Mouse (Mus musculus) erythroid progenitor cell, adult 5-6 weeks (primary cell): ENCODE measurements around the gene Aff1. TPM values are rescaled to one million over a fixed set of nuclear protein-coding genes. Genes with fewer than 3 reads are reported as not detected.
A peak's percentile ranks its signal among the peaks of the same experiment; 100 is the strongest.

ENCODE experiments used
- ATAC-seq: replicated peaks from 2 replicates; pipeline ENCODE4 v1.8.0; 2016; ENCODE audit warnings: moderate number of reproducible peaks, mild to moderate bottlenecking, moderate TSS enrichment, inconsistent platforms; ENCODE audit not compliant: poor library complexity, low FRiP score, severe bottlenecking
- total RNA-seq, 2 experiments: library from RNA; stranded (forward) in 1 of 2; stranded (reverse) in 1 of 2; fragments of 150-400 nt in 1 of 2; fragments of 186-747, 209-891 nt in 1 of 2; gene quantifications; 2 replicates each; pipeline versions ENCODE4 v1.2.3 to v1.2.4; 2015 to 2017; ENCODE audit warnings: low replicate concordance in 2 of 2

The Aff1 gene
- total RNA-seq, 2 experiments from 2014 or later, result 67.4 to 147 TPM

DNA sequence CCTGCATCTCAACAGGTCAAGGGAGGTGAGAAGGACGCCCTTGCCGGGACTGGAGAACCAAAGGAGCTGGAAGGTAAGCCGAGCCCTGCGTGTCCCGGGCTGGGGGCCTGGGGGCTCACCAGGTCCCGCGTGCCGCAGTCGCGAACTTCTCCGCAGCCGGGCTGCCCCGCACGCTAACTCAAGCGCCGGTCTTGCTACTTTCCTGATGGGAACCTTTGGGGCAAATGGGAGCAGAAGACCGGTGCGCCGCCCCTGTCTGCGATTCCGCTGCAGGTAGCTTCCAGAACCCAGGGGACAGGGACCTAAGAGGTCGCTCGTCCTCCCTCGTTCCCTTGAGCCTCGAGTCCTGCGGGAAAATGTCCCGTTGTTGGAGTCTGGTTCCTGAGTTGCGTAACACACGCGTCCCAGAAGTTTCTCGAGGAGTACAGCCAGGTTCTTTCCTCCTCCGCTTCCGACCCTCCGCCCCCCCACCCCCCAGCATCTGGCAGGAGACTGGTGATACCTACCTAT is 412 bp downstream of the Aff1 start:
- 0 out of 2 replicates have a peak, but pooled peaks have one; percentile 4 for ATAC-seq

DNA sequence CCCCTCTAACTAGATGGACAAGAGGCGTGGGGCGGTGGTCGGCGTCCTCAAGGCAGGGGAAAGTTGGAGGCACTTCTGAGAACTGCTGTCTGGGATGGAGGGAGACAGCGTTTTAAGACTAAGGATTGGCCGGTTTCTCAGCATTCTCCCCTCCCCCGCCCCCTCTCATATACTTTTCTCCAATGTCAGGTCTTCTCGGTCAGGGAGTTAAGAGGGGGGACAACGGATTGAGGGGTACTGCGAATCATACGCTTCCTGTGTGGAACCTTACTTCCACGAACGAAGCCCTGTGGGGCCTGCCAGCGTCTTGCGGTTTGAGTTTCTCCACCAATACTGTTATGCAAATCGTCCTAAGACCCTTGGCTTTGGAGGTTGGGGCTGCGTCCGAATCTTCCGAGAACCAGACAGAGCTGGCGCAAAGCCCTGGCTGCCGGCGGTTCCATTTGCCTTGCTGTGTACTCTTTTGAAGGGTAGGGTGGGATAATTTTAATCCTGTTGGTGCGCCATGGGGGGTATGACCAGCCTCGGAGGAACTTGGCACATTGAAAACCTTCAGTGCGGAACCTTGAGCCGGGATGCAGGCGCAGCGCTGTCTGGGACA is 967 bp downstream of the Aff1 start:
- no peak for ATAC-seq

DNA sequence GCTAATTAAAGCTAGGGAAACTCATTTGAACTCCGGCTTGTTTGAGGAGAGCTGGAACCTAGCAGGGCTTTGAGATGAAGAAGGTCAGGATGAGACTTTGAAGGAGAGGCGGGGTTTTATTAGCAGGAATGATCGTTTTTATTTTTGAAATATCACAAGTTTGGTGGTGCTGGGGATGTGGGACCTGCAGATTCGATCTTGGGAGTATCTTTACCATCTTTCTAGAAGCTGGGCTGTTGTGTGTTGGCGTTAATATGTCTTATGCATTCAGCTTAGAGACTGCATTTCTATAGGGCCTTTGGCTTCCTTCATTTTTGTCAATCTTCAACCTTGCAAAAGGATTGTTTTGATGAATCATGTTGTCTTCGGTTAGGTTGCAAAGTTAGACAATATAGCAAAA is 1.9 kb downstream of the Aff1 start:
- no peak for ATAC-seq

DNA sequence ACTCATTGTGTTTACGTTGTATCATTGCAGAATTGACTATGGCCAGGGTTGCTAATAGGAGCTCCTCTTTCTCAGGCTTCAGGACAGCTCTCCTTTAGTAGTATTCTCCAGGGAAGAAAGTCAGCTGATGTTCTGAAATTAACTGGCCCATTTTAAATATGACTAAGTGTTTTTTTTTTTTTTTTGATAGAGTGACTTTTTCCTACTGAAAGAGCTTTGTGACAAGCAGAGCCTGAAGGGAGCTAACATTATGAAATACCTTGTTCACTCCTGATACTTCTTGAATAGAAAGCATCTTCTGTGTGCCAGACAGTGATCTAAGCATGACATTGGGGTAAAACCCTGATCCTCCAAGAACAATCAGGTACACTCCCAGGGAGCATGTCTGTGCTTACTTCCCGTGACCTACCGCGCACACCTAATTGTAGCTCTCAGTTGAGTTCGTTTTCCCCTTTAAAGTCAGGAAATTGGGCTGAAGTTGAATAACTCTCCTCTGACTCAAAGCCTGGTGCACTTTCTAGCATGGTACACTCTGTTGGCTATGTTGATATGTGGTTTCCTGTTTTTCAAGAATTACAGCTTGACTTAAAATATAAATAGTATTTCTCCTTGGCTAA is 5.8 kb downstream of the Aff1 start:
- no peak for ATAC-seq

- no peak for ATAC-seq
Measured at GRCm38 (mm10) chr5:103698577-103698976, 6.4 kb downstream of the Aff1 start.

GRCm38 (mm10) chr5:103699537-103699936 is 7.4 kb downstream of the Aff1 start:
- ATAC-seq, result no peak

DNA sequence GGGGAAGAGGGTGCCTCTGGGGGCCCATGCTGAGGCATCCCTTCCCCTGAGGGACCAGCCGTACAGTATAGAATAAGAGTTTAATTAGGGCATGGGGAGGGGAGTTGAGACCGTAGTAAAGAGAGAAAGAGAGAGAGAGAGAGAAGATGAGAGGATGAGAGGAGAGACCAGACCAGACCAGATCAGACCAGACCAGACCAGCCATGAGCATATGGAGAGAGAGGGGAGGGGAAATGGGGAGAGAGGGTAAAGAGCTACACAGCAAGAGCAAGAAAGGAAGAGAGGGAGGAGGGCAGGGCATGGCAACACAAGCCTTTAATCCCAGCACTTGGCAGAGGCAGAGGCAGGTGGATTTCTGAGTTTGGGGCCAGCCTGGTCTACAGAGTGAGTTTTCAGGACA is 8.5 kb downstream of the Aff1 start:
- ATAC-seq, result no peak

GRCm38 (mm10) chr5:103701466-103701865 is 9.3 kb downstream of the Aff1 start:
- ATAC-seq, result peak; percentile 78; the same call in 1 of the 2 replicates

- no peak for ATAC-seq
Measured at GRCm38 (mm10) chr5:103702527-103702926, 10.4 kb downstream of the Aff1 start.

DNA sequence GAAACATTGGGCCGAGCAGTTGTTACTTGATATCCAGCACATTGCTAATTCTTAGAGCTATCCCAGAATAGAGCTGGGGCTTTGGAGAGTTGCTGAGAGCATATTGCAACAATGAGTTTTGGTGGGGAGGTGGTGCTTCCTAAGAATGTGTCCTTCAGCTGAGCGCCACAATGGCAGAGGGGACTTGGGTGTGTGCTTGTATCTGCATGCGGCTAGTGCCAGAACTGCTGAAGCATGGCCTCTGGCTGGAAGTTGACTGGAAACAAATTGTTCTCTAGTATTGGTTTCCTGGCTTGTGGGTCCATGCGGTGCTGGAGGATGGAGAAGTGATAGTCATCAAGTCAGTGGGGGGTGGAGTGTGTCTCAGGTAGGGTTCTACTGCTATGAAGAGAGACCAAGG is 13.2 kb downstream of the Aff1 start:
- no peak for ATAC-seq

DNA sequence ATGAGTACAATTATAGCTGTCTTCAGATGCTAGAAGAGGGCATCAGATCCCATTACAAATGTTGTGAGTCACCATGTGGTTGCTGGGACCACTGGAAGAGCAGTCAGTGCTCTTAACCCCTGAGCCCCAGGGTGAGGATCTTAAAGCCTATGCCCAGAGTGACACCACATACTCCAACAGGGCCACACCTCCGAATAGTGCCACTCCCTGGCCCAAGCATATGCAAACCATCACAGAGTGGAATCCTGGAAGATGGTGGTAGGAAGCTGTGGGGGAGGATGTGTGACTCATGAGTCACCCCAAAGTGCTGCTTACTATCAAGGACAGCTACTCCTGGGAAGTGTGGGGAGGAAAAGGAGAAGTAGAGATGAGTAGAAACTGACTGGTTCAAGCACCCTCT is 13.7 kb downstream of the Aff1 start:
- ATAC-seq, result no peak

- ATAC-seq, result peak; percentile 99
Measured at GRCm38 (mm10) chr5:103709044-103709443, 16.9 kb downstream of the Aff1 start.

- no peak for ATAC-seq
Measured at GRCm38 (mm10) chr5:103711886-103712285, 19.7 kb downstream of the Aff1 start.

GRCm38 (mm10) chr5:103713422-103713821 is 21.2 kb downstream of the Aff1 start:
- ATAC-seq, result no peak

GRCm38 (mm10) chr5:103714943-103715342 is 22.8 kb downstream of the Aff1 start:
- ATAC-seq, result no peak

DNA sequence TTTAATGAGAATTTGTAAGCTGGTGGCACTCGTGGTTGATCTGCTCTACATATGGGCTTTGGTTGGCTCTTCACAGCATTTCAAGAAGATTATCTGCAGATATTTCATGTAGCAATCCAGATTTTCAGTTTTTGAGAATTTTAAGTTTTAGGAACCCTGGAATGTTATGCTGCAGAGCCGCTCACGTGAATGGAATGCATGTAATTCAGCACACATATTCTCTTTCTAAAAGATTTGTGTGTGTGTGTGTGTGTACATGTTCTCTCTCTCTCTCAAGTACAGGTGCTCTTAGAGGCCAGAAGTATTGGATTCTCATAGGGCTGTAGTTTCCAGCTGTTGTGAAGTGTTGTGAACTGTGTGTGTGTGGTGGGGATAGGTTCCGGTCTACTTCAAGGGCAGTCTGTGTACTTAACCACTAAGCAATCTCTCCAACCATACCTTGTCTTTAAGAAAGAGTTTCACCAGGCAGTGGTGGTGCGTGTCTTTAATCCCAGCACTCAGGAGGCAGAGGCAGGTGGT is 24.7 kb downstream of the Aff1 start:
- no peak for ATAC-seq

DNA sequence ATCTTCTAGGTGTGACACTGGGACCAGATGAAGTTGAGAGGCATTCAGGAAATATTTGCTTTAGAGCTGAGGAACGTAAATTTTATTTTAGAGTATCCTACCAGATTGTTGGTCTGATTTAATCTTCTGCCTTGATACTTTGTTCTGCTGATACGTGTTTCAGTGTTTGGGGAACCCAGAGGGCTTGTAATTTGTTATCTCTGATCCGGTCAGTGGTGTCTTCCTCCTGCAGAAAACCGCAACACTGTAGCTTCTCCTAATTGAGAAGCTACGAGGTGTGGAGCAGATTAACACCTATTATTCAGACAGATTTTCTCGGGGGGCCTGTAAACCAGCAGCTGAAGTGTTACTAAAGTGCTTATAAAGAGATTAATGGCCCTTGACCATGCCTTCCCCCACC is 27.0 kb downstream of the Aff1 start:
- no peak for ATAC-seq

DNA sequence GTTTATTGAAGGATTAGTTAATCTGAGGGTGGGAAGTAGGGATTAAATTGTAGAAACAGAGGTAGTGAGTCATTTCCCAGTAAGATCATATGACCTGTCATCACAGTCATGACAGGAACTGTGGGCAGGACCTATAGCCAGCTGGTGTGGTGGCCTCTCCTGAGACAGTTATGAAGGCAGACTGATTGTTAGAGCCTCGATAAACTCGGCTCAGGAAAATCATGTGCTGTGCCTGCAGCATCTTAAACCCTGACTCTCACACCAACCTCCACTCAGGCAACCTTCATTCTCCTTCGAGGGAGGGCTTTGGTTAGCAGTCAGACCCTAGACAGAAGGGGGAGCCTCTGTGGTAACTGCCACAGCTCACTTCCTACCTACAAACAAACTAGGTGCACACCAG is 27.7 kb downstream of the Aff1 start:
- no peak for ATAC-seq

DNA sequence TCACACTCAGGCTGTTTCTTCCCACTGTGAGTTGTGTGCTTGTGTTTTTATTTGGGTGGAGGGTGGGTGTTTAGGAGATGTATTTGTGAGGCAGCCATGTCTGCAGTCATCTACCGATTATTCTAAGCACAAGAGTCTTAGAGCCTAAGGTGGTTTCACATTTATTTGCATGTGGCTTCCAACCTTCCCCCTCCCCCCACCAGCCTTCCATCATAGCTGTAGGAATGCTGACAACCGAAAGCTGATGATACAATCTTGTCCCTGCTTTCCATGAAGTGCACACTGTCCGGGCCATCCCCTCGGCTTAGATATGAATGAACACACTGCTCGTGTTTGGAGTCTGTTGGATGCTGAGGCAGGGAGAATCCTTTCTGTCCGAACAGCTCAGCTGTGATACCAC is 28.8 kb downstream of the Aff1 start:
- ATAC-seq, result no peak

- ATAC-seq, result no peak
Measured at GRCm38 (mm10) chr5:103721490-103721889, 29.3 kb downstream of the Aff1 start.

DNA sequence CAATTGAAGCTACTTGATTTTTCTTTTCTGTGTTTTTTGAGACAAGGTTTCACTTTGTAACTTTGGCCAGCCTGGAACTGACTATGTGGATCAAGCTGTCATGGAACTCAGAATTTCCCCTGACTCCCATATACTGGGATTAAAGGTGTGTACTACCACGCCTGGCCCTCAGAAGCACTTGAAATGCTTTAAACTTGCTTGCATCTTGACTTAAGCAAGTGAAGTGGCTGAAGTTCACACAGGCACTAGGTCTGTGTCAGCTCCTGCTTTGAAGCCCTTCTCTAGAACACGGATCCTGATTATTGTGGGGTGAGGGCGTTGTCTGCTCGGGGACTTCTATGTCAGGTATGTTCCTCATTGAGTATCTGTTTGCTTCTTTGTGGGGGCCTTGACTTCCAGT is 30.5 kb downstream of the Aff1 start:
- ATAC-seq, result no peak
